Mouse (Mus musculus) midbrain, embryonic 14.5 days (tissue): ENCODE results near the gene Peli2. TPM values are rescaled to one million over a fixed set of nuclear protein-coding genes. Genes with fewer than 3 reads are reported as not detected.

Experiments
- ATAC-seq: fragments of 200-750 bp; cut with Nextera tagmentation; 2 replicates; pipeline ENCODE4 v1.8.0; 2017; ENCODE audit warnings: moderate number of reproducible peaks, moderate library complexity; ENCODE audit not compliant: low FRiP score, low TSS enrichment
- DNase-seq: peaks from one replicate; pipeline ENCODE4 v3.0.0-alpha.2; 2015
- H3K27ac ChIP-seq: fragments of 300-500 bp; sonication (generic); replicated peaks from 2 replicates; pipeline ENCODE4 v1.5.1; 2014; ENCODE audit warnings: mild to moderate bottlenecking, low read depth, low read length, moderate library complexity
- H3K27me3 ChIP-seq: fragments of 300-500 bp; sonication (generic); 2 replicates; pipeline ENCODE4 v1.6.1; 2014; ENCODE audit warnings: low read length, control low read depth, mixed read lengths; ENCODE audit not compliant: control insufficient read depth, insufficient read depth
- H3K36me3 ChIP-seq: fragments of 300-500 bp; sonication (generic); 2 replicates; pipeline ENCODE4 v1.6.1; 2014; ENCODE audit warnings: low read length, control low read depth; ENCODE audit not compliant: control insufficient read depth, insufficient read depth
- H3K4me1 ChIP-seq: fragments of 300-500 bp; sonication (generic); 2 replicates; pipeline ENCODE4 v1.6.1; 2014; ENCODE audit warnings: mild to moderate bottlenecking, antibody characterized with exemption, low read length, control low read depth; ENCODE audit not compliant: control insufficient read depth, insufficient read depth
- H3K4me2 ChIP-seq: fragments of 300-500 bp; sonication (generic); 2 replicates; pipeline ENCODE4 v1.6.1; 2014; ENCODE audit warnings: mild to moderate bottlenecking, low read length, moderate library complexity
- H3K4me3 ChIP-seq: fragments of 300-500 bp; sonication (generic); replicated peaks from 2 replicates; pipeline ENCODE4 v1.5.1; 2014; ENCODE audit warnings: low read depth, low read length
- H3K9ac ChIP-seq: fragments of 300-500 bp; sonication (generic); replicated peaks from 2 replicates; pipeline ENCODE4 v1.6.1; 2014; ENCODE audit warnings: mild to moderate bottlenecking, low read length, moderate library complexity
- H3K9me3 ChIP-seq: fragments of 300-500 bp; sonication (generic); 2 replicates; pipeline ENCODE4 v1.6.1; 2016; ENCODE audit warnings: low read length, control low read depth, mixed read lengths; ENCODE audit not compliant: control insufficient read depth
- WGBS: fragments of 180-500 bp; shearing (Covaris S2); extraction: QIAGEN DNeasy Blood & Tissue Kit; methylation state at CpG from one replicate; pipeline ENCODE4 v1.1.7; 2014; 5-methylcytosine and 5-hydroxymethylcytosine counted together
- polyA plus RNA-seq: library from polyadenylated mRNA; unstranded; fragments of >200 nt; fragmentation: Nextera tagmentation; extraction: Ambion mirVana; gene quantifications from 2 replicates; pipeline ENCODE4 v1.2.1, GENCODE M21; 2014

Gene Peli2
- polyA plus RNA-seq, 1 experiment from 2014 or later = 8.6 TPM

- no peak overlapping the region for H3K4me2 ChIP-seq
- H3K9me3 ChIP-seq = no peaks in the 10 kb centered on the region
- no peak overlapping the region for H3K9ac ChIP-seq
- WGBS = 93% methylated on average over 11 of the region's 11 CpGs
- ATAC-seq (no peak), DNase-seq (no peak)
- H3K4me1 ChIP-seq = peaks cover 6% of the 10 kb centered on the region; the same call in 1 of the 2 replicates
- H3K27ac ChIP-seq = no peak overlapping the region
- no peaks in the 10 kb centered on the region for H3K27me3 ChIP-seq
- H3K36me3 ChIP-seq = no peaks in the 10 kb centered on the region
- no peak overlapping the region for H3K4me3 ChIP-seq
These were observed 92.2 kb downstream of the Peli2 start for GRCm38 (mm10) chr14:48212839-48213238.

DNA sequence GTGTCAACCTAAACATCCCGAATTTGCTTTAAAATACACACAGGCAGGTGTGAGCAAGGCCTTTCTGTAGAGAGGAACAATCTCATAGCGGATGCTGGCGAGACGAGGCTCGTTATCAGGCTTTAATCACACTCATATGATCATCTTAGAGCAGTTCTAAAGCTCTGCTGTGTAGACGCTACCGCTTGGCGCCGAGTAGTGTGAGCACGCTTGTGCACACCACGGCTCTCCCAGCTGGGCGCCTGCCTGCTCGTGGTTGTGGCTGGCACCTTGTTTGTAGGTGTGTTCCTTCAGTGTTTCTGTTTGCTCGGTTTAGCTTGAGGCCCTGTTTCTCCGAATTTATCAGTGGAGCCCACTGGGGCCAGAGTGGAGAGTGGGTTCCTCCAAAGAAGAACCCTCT is 93.0 kb downstream of the Peli2 start:
- Histone ChIP-seq H3K36me3 (no peaks in the 10 kb centered on the region), H3K9ac (no peak overlapping the region), H3K27me3 (no peaks in the 10 kb centered on the region), H3K9me3 (no peaks in the 10 kb centered on the region), H3K4me1 (no peaks in the 10 kb centered on the region), H3K4me2 (no peak overlapping the region), H3K4me3 (no peak overlapping the region), H3K27ac (no peak overlapping the region)
- WGBS = 95% methylated on average over 15 of the region's 15 CpGs
- ATAC-seq (no peak), DNase-seq (no peak)

DNA sequence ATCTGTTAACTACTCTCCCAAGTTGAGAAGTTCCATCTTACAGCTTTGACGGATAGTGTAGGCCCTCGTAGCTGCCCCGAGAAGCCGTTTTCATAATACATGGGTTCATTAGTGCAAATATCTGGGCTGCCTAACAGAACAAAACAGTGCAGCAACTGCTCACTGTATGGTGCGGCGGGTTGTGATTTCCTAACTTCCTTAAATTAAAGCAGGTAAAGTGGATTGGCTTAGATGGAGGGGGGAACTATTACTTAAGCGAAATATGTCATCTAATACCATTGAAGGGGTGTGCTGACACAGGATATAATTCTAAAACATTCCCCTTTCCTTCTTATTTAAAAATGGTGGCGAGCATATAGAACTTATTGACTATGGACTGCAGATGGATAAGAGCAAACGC is 101.4 kb downstream of the Peli2 start:
- H3K9me3 ChIP-seq = no peaks in the 10 kb centered on the region

GRCm38 (mm10) chr14:48222684-48223083 is 102.1 kb downstream of the Peli2 start:
- Histone ChIP-seq H3K9me3 (no peaks in the 10 kb centered on the region), H3K4me2 (no peak overlapping the region), H3K36me3 (no peaks in the 10 kb centered on the region), H3K4me1 (0 out of 2 replicates have a peak, but pooled peaks cover 3% of the 10 kb centered on the region), H3K4me3 (no peak overlapping the region), H3K27me3 (no peaks in the 10 kb centered on the region), H3K27ac (no peak overlapping the region), H3K9ac (no peak overlapping the region)
- ATAC-seq = no peak
- no peak for DNase-seq
- WGBS = 88% methylated on average over 9 of the region's 9 CpGs

More for the DNA sequence above, 101.4 kb downstream of the Peli2 start:
- ATAC-seq (no peak), DNase-seq (no peak)
- WGBS = 92% methylated on average over 9 of the region's 9 CpGs
- Histone ChIP-seq H3K27me3 (no peaks in the 10 kb centered on the region), H3K4me2 (no peak overlapping the region), H3K9ac (no peak overlapping the region), H3K27ac (no peak overlapping the region), H3K36me3 (no peaks in the 10 kb centered on the region), H3K4me3 (no peak overlapping the region), H3K4me1 (0 out of 2 replicates have a peak, but pooled peaks cover 3% of the 10 kb centered on the region)

DNA sequence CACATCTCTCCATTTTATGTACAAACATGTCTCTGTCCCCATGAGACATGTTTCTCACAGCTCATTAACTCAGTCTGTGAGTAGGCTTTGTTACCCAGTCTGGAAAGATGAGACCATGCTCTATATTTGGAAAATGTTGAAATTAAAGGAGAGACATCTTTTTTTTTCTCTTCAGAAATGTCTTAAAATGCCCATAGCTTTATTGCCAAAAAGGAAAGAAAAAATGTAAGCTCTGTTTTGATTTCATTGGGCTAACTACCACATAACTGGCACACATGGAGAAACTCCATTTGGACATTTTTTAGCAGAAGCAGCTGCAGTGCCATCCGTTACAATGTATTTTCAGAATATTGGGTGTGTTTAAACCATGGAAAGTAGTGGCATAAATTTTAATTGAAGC is 103.6 kb downstream of the Peli2 start:
- no peak for ATAC-seq
- Histone ChIP-seq H3K27ac (no peak overlapping the region), H3K9ac (no peak overlapping the region), H3K4me2 (no peak overlapping the region), H3K36me3 (no peaks in the 10 kb centered on the region), H3K27me3 (no peaks in the 10 kb centered on the region), H3K4me3 (no peak overlapping the region), H3K9me3 (no peaks in the 10 kb centered on the region), H3K4me1 (0 out of 2 replicates have a peak, but pooled peaks cover 3% of the 10 kb centered on the region)
- 92% methylated on average over 1 of the region's 1 CpGs for WGBS
- no peak for DNase-seq

DNA sequence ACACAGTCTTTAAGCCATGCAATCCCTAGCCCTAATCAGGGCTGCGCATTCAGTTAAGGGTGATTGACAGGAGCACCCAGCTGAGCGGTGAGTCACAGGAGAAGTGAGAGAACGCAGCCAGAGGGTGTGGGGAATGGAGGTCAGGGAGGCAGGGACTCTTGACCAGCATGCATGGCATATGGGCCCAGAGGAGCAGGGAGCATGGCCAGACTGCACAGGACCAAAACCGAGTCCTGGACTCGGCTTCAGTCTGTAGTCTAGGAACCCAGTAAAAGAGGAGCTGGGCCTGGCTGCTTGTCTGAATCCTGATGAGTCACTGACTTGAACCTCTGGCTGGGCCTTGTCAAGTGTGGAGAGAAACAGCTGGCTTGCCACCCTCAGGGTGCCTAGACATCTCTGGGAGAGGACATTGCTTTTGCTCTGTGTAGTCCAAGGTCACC is 104.3 kb downstream of the Peli2 start:
- no peaks in the 10 kb centered on the region for H3K9me3 ChIP-seq

DNA sequence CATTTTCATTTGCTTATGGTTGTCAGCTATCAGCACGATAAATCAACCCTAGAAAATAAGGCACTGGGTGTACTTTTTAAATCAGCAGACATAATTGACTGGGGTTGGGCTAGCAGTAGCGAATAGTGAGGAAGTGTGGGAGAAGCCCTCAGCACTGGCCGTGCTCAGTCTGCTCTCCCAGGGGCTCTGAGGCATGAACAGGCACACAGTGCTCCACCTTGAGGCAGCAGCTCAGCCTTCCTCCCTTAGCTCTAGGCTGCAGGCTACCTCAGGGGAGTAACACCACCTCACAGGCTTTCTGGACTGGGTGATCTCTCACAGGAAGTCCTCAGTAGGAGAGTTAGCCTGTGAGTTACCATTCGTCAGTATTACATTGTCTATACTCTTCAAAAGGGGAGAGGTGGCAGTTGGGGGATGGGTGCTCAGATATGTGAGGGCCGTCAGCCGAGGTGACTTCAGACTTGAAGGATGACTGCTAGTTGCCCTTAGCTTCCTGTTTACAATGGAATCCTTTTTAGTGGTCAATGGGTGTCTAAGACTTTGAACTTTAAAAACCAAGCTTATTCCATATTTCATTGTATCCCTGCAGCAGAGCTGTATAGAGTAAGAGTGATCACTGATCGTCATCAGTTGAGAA is 105.3 kb downstream of the Peli2 start:
- no peak for DNase-seq
- ATAC-seq = no peak; the same call in 1 of the 2 replicates
- WGBS = 77% methylated on average over 7 of the region's 7 CpGs

More for the DNA sequence above, 104.3 kb downstream of the Peli2 start:
- no peak for ATAC-seq
- 34% methylated on average over 5 of the region's 5 CpGs for WGBS
- no peak overlapping the region for H3K4me3 ChIP-seq
- DNase-seq = no peak
- no peak overlapping the region for H3K9ac ChIP-seq
- no peaks in the 10 kb centered on the region for H3K36me3 ChIP-seq
- H3K27me3 ChIP-seq = no peaks in the 10 kb centered on the region
- H3K27ac ChIP-seq = no peak overlapping the region
- H3K4me2 ChIP-seq = no peak overlapping the region
- 0 out of 2 replicates have a peak, but pooled peaks cover 3% of the 10 kb centered on the region for H3K4me1 ChIP-seq

GRCm38 (mm10) chr14:48226759-48227158 is 106.1 kb downstream of the Peli2 start:
- 80% methylated on average over 10 of the region's 10 CpGs for WGBS

More for the DNA sequence above, 105.3 kb downstream of the Peli2 start:
- 0 out of 2 replicates have a peak, but pooled peaks cover 3% of the 10 kb centered on the region for H3K4me1 ChIP-seq
- no peaks in the 10 kb centered on the region for H3K9me3 ChIP-seq
- H3K4me3 ChIP-seq = no peak overlapping the region
- H3K36me3 ChIP-seq = no peaks in the 10 kb centered on the region
- no peak overlapping the region for H3K9ac ChIP-seq
- H3K4me2 ChIP-seq = no peak overlapping the region
- no peaks in the 10 kb centered on the region for H3K27me3 ChIP-seq
- no peak overlapping the region for H3K27ac ChIP-seq

More at GRCm38 (mm10) chr14:48226759-48227158, 106.1 kb downstream of the Peli2 start:
- DNase-seq = no peak
- Histone ChIP-seq H3K9me3 (no peaks in the 10 kb centered on the region), H3K27me3 (no peaks in the 10 kb centered on the region), H3K4me1 (0 out of 2 replicates have a peak, but pooled peaks cover 3% of the 10 kb centered on the region), H3K36me3 (no peaks in the 10 kb centered on the region), H3K4me3 (no peak overlapping the region), H3K4me2 (no peak overlapping the region), H3K27ac (no peak overlapping the region), H3K9ac (no peak overlapping the region)
- no peak for ATAC-seq
